Mouse (Mus musculus): Measurements from ENCODE around the gene Bnip2. TPM values are rescaled to one million over a fixed set of nuclear protein-coding genes. Genes with fewer than 3 reads are reported as not detected.
"Not testable (repeated sequence)": the region's sequence is repeated elsewhere in the genome, so short reads cannot be mapped to it uniquely, and the experiment has no call there.

Bnip2 gene
- polyA plus RNA-seq, 1 experiment from 2014 or later = 121 TPM

DNA sequence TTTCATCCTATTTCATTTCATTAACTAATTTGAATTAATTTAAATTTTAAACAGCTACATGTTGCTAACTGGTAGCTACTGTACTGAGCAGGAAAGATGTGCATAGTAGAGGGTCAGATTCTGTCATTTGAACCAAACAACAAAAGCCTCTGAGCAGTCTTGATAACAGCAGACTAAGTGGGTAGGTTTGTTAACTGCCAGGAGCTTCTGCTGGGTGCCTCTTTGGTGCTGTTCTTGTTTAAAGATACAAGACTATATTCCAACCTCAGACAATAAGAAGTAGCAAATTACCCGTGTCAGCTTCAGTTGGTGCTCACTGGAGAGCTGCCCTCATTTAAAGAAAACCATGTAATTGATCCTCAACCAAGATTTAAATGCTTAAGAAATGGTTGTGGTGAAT, 32.3 kb downstream of the Bnip2 start:
- DNase-seq (ENCODE audit: low spot score) (no peak), ATAC-seq (ENCODE audit: insufficient read depth, low FRiP score, low TSS enrichment) (no peak)
- H3K4me2 ChIP-seq (ENCODE audit: low read depth) = no peak overlapping the region
- WGBS = 90% methylated on average over 1 of the region's 1 CpGs
- no peak overlapping the region for H3K9ac ChIP-seq (ENCODE audit: low read length)
- no peak overlapping the region for H3K4me3 ChIP-seq (ENCODE audit: low read depth, low read length)
- no peaks in the 10 kb centered on the region for H3K9me3 ChIP-seq (ENCODE audit: control insufficient read depth, low read length)
- no peaks in the 10 kb centered on the region for H3K4me1 ChIP-seq (ENCODE audit: control insufficient read depth, insufficient read depth, low read length)
- no peaks in the 10 kb centered on the region for H3K27me3 ChIP-seq (ENCODE audit: control insufficient read depth, insufficient read depth, low read length)
- no peak overlapping the region for H3K27ac ChIP-seq (ENCODE audit: low read depth, low read length)
- no peaks in the 10 kb centered on the region; the same call in 1 of the 2 replicates for H3K36me3 ChIP-seq (ENCODE audit: control insufficient read depth, insufficient read depth, low read length)

- H3K4me1 ChIP-seq (ENCODE audit: control insufficient read depth, insufficient read depth, low read length) = no peaks in the 10 kb centered on the region
- H3K9me3 ChIP-seq (ENCODE audit: control insufficient read depth, low read length) = no peaks in the 10 kb centered on the region
- no peaks in the 10 kb centered on the region for H3K27me3 ChIP-seq (ENCODE audit: control insufficient read depth, insufficient read depth, low read length)
- H3K36me3 ChIP-seq (ENCODE audit: control insufficient read depth, insufficient read depth, low read length) = no peaks in the 10 kb centered on the region; the same call in 1 of the 2 replicates
- no peak for ATAC-seq (ENCODE audit: insufficient read depth, low FRiP score, low TSS enrichment)
- H3K4me2 ChIP-seq (ENCODE audit: low read depth) = no peak overlapping the region
- no peak for DNase-seq (ENCODE audit: low spot score)
- no peak overlapping the region for H3K4me3 ChIP-seq (ENCODE audit: low read depth, low read length)
- no peak overlapping the region for H3K27ac ChIP-seq (ENCODE audit: low read depth, low read length)
- WGBS = 97% methylated on average over 4 of the region's 4 CpGs
- no peak overlapping the region for H3K9ac ChIP-seq (ENCODE audit: low read length)
These were observed 32.8 kb downstream of the Bnip2 start for GRCm38 (mm10) chr9:70022083-70022482.

DNA sequence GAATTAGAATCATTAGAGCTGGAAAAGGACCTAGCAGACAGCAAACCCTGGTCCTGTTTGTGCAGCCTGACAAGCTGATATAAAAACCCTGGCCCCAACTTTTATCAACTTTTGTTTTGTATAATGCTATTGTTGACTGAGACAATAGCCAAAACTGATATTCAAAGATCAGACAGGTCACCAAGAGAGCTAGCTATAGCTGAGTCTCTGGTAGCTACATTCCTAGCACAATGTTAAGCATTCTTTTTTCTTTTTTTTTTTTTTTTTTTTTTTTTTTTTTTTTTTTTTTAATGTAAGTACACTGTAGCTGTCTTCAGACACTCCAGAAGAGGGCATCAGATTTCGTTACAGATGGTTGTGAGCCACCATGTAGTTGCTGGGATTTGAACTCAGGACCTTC, 34.3 kb downstream of the Bnip2 start:
- not testable (repeated sequence) for H3K4me1 ChIP-seq (ENCODE audit: control insufficient read depth, insufficient read depth, low read length); DNase-seq (ENCODE audit: low spot score); H3K4me2 ChIP-seq (ENCODE audit: low read depth); H3K36me3 ChIP-seq (ENCODE audit: control insufficient read depth, insufficient read depth, low read length); H3K27me3 ChIP-seq (ENCODE audit: control insufficient read depth, insufficient read depth, low read length); H3K27ac ChIP-seq (ENCODE audit: low read depth, low read length); H3K4me3 ChIP-seq (ENCODE audit: low read depth, low read length); H3K9ac ChIP-seq (ENCODE audit: low read length); H3K9me3 ChIP-seq (ENCODE audit: control insufficient read depth, low read length); ATAC-seq (ENCODE audit: insufficient read depth, low FRiP score, low TSS enrichment)
- WGBS = 44% methylated on average over 1 of the region's 1 CpGs

GRCm38 (mm10) chr9:70024648-70025047, 35.4 kb downstream of the Bnip2 start:
- no peak overlapping the region for H3K9ac ChIP-seq (ENCODE audit: low read length)
- H3K4me1 ChIP-seq (ENCODE audit: control insufficient read depth, insufficient read depth, low read length) = no peaks in the 10 kb centered on the region
- no peaks in the 10 kb centered on the region for H3K27me3 ChIP-seq (ENCODE audit: control insufficient read depth, insufficient read depth, low read length)
- ATAC-seq (ENCODE audit: insufficient read depth, low FRiP score, low TSS enrichment) (no peak), DNase-seq (ENCODE audit: low spot score) (no peak)
- H3K4me3 ChIP-seq (ENCODE audit: low read depth, low read length) = no peak overlapping the region
- no peak overlapping the region for H3K27ac ChIP-seq (ENCODE audit: low read depth, low read length)
- no peaks in the 10 kb centered on the region; the same call in 1 of the 2 replicates for H3K36me3 ChIP-seq (ENCODE audit: control insufficient read depth, insufficient read depth, low read length)
- no peaks in the 10 kb centered on the region for H3K9me3 ChIP-seq (ENCODE audit: control insufficient read depth, low read length)
- H3K4me2 ChIP-seq (ENCODE audit: low read depth) = no peak overlapping the region

GRCm38 (mm10) chr9:70025365-70026012, 36.2 kb downstream of the Bnip2 start:
- WGBS = 93% methylated on average over 2 of the region's 2 CpGs

GRCm38 (mm10) chr9:70032167-70032566, 42.9 kb downstream of the Bnip2 start:
- 91% methylated on average over 1 of the region's 1 CpGs for WGBS
- no peaks in the 10 kb centered on the region for H3K36me3 ChIP-seq (ENCODE audit: control insufficient read depth, insufficient read depth, low read length)
- H3K9me3 ChIP-seq (ENCODE audit: control insufficient read depth, low read length) = no peaks in the 10 kb centered on the region
- H3K4me1 ChIP-seq (ENCODE audit: control insufficient read depth, insufficient read depth, low read length) = no peaks in the 10 kb centered on the region
- no peak overlapping the region for H3K4me3 ChIP-seq (ENCODE audit: low read depth, low read length)
- no peak overlapping the region for H3K27ac ChIP-seq (ENCODE audit: low read depth, low read length)
- ATAC-seq (ENCODE audit: insufficient read depth, low FRiP score, low TSS enrichment) (no peak), DNase-seq (ENCODE audit: low spot score) (no peak)
- H3K9ac ChIP-seq (ENCODE audit: low read length) = no peak overlapping the region
- no peaks in the 10 kb centered on the region for H3K27me3 ChIP-seq (ENCODE audit: control insufficient read depth, insufficient read depth, low read length)
- H3K4me2 ChIP-seq (ENCODE audit: low read depth) = no peak overlapping the region

More at GRCm38 (mm10) chr9:70025365-70026012, 36.2 kb downstream of the Bnip2 start:
- no peak overlapping the region for H3K27ac ChIP-seq (ENCODE audit: low read depth, low read length)
- ATAC-seq (ENCODE audit: insufficient read depth, low FRiP score, low TSS enrichment) (no peak), DNase-seq (ENCODE audit: low spot score) (no peak)
- H3K4me3 ChIP-seq (ENCODE audit: low read depth, low read length) = no peak overlapping the region
- H3K4me1 ChIP-seq (ENCODE audit: control insufficient read depth, insufficient read depth, low read length) = no peaks in the 10 kb centered on the region
- no peaks in the 10 kb centered on the region for H3K9me3 ChIP-seq (ENCODE audit: control insufficient read depth, low read length)
- no peaks in the 10 kb centered on the region for H3K36me3 ChIP-seq (ENCODE audit: control insufficient read depth, insufficient read depth, low read length)
- no peak overlapping the region for H3K4me2 ChIP-seq (ENCODE audit: low read depth)
- no peak overlapping the region for H3K9ac ChIP-seq (ENCODE audit: low read length)
- no peaks in the 10 kb centered on the region for H3K27me3 ChIP-seq (ENCODE audit: control insufficient read depth, insufficient read depth, low read length)

DNA sequence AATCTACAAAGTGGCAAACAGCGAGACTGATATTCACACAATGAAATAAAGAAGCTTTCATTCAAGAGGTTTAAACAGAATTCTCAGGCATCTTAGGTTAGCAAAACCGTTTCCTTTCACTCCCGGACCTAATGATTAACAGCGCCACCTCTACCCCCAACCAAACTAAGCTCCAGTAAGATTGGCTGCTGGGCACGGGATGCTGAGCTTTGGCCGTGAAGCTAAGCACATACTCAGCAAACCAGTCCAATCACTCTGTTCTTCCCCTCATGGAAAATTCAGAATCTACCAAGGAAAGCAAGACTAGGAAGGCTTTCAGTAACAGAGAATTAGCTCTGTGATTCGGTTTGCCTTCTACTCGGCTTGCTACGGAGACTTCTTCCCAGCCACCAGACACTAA, 43.8 kb downstream of the Bnip2 start:
- Histone ChIP-seq H3K27me3 (ENCODE audit: control insufficient read depth, insufficient read depth, low read length) (no peaks in the 10 kb centered on the region), H3K4me3 (ENCODE audit: low read depth, low read length) (no peak overlapping the region), H3K36me3 (ENCODE audit: control insufficient read depth, insufficient read depth, low read length) (no peaks in the 10 kb centered on the region), H3K27ac (ENCODE audit: low read depth, low read length) (no peak overlapping the region), H3K4me1 (ENCODE audit: control insufficient read depth, insufficient read depth, low read length) (no peaks in the 10 kb centered on the region), H3K9ac (ENCODE audit: low read length) (no peak overlapping the region), H3K4me2 (ENCODE audit: low read depth) (no peak overlapping the region), H3K9me3 (ENCODE audit: control insufficient read depth, low read length) (no peaks in the 10 kb centered on the region)
- DNase-seq (ENCODE audit: low spot score) (no peak), ATAC-seq (ENCODE audit: insufficient read depth, low FRiP score, low TSS enrichment) (no peak)
- 79% methylated on average over 9 of the region's 9 CpGs for WGBS

- Histone ChIP-seq H3K4me3 (ENCODE audit: low read depth, low read length) (no peak overlapping the region), H3K9me3 (ENCODE audit: control insufficient read depth, low read length) (no peaks in the 10 kb centered on the region), H3K4me2 (ENCODE audit: low read depth) (no peak overlapping the region), H3K27ac (ENCODE audit: low read depth, low read length) (no peak overlapping the region), H3K9ac (ENCODE audit: low read length) (no peak overlapping the region), H3K4me1 (ENCODE audit: control insufficient read depth, insufficient read depth, low read length) (no peaks in the 10 kb centered on the region), H3K36me3 (ENCODE audit: control insufficient read depth, insufficient read depth, low read length) (no peaks in the 10 kb centered on the region), H3K27me3 (ENCODE audit: control insufficient read depth, insufficient read depth, low read length) (no peaks in the 10 kb centered on the region)
- ATAC-seq (ENCODE audit: insufficient read depth, low FRiP score, low TSS enrichment) (no peak), DNase-seq (ENCODE audit: low spot score) (no peak)
- WGBS = 91% methylated on average over 7 of the region's 7 CpGs
These were observed 45.4 kb downstream of the Bnip2 start for GRCm38 (mm10) chr9:70034702-70035101.

GRCm38 (mm10) chr9:70036646-70037045, 47.4 kb downstream of the Bnip2 start:
- H3K36me3 ChIP-seq (ENCODE audit: control insufficient read depth, insufficient read depth, low read length) = no peaks in the 10 kb centered on the region
- H3K9ac ChIP-seq (ENCODE audit: low read length) = no peak overlapping the region
- no peak for ATAC-seq (ENCODE audit: insufficient read depth, low FRiP score, low TSS enrichment)

More at GRCm38 (mm10) chr9:70036646-70037045, 47.4 kb downstream of the Bnip2 start:
- WGBS = 78% methylated on average over 4 of the region's 4 CpGs
- Histone ChIP-seq H3K27ac (ENCODE audit: low read depth, low read length) (no peak overlapping the region), H3K9me3 (ENCODE audit: control insufficient read depth, low read length) (no peaks in the 10 kb centered on the region), H3K4me1 (ENCODE audit: control insufficient read depth, insufficient read depth, low read length) (no peaks in the 10 kb centered on the region), H3K4me2 (ENCODE audit: low read depth) (no peak overlapping the region), H3K4me3 (ENCODE audit: low read depth, low read length) (no peak overlapping the region), H3K27me3 (ENCODE audit: control insufficient read depth, insufficient read depth, low read length) (no peaks in the 10 kb centered on the region)
- no peak for DNase-seq (ENCODE audit: low spot score)
